Mouse (Mus musculus): ENCODE measurements around the gene Gm16253.

DNA sequence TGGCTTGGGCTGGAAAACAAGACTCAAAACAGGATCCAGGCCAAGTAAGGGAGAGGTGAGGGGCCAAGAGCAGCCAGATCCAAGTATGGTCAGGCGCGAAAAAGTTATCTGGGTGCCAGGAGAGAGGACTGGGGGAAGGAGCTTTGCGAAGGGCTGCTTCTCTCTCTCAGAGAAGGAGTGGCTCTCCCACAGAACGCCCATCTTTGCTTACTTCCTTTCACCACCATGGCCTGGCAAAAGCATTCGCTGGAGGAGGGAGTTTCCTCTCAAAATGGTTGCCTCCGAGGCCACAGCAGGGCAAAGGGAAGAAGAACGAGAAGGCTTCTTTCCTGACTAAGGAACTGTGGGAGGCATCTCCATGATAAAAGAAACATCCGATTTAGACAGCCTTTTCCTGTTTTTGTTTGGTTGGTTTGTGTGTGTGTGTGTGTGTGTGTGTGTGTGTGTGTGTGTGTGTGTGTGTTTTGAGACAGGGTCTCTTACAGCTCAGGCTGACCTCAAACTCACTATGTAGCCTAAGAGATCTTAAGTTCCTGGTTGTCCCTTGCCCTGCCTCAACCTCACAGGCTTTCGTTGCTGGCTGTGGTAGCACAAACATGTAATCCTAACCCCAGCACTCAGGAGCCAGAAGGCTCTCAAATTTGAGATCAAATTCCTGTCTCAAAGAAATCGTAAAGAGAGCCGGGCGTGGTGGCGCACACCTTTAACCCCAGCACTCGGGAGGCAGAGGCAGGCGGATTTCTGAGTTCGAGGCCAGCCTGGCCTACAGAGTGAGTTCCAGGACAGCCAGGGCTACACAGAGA lies 4.7 kb upstream of the Gm16253 start:
- TF ChIP-seq CTCF (IDR thresholded peaks at IDR 0.05; ENCODE audit: insufficient read depth, low read depth, low read length) (no peak), POLR2A (IDR thresholded peaks at IDR 0.05; ENCODE audit: insufficient read depth, low read depth, low read length) (no peak)
